Mouse (Mus musculus): ENCODE measurements around the gene Olfr1445. TPM values are rescaled to one million over a fixed set of nuclear protein-coding genes. Genes with fewer than 3 reads are reported as not detected.

Olfr1445 gene
- not detected for total RNA-seq (2021)

GRCm38 (mm10) chr19:12883555-12883954, at the start of gene Olfr1445:
Gene Olfr1445, plus strand, starts transcription at chr19:12883855.
- intact Hi-C loops (cut with DNase I), result no loop called here
- no peak for DNase-seq

GRCm38 (mm10) chr19:12838507-12838906, 45.1 kb upstream of the Olfr1445 start:
- no peak for DNase-seq
- intact Hi-C loops (cut with DNase I), result no loop called here

GRCm38 (mm10) chr19:12846382-12846781, 37.3 kb upstream of the Olfr1445 start, which contains the start of gene Gm5244:
Gene Gm5244, plus strand, starts transcription at chr19:12846682.
- intact Hi-C loops (cut with DNase I), result no loop called here
- DNase-seq, result no peak

- intact Hi-C loops (cut with DNase I), result no loop called here
- no peak for DNase-seq
Measured at GRCm38 (mm10) chr19:12856983-12857382, 26.7 kb upstream of the Olfr1445 start, which contains the start of gene Olfr1444. Gene Olfr1444, plus strand, starts transcription at chr19:12857283.

GRCm38 (mm10) chr19:12893424-12893823, 9.8 kb downstream of the Olfr1445 start, which contains the start of gene Olfr1446:
Gene Olfr1446, minus strand, starts transcription at chr19:12893524.
- no peak for DNase-seq

GRCm38 (mm10) chr19:12903643-12904042, 20.0 kb downstream of the Olfr1445 start, which contains the start of gene Olfr1447:
Gene Olfr1447, minus strand, starts transcription at chr19:12903743.
- DNase-seq, result no peak

More at GRCm38 (mm10) chr19:12893424-12893823, 9.8 kb downstream of the Olfr1445 start, which contains the start of gene Olfr1446:
- intact Hi-C loops (cut with DNase I), result no loop called here

GRCm38 (mm10) chr19:12924319-12924718, 40.7 kb downstream of the Olfr1445 start, which contains the start of gene Olfr1448:
Gene Olfr1448, minus strand, starts transcription at chr19:12924419.
- intact Hi-C loops (cut with DNase I), result no loop called here
- DNase-seq, result no peak

More at GRCm38 (mm10) chr19:12903643-12904042, 20.0 kb downstream of the Olfr1445 start, which contains the start of gene Olfr1447:
- intact Hi-C loops (cut with DNase I), result no loop called here

- DNase-seq, result no peak
- intact Hi-C loops (cut with DNase I), result no loop called here
Measured at GRCm38 (mm10) chr19:12930540-12930939, 46.9 kb downstream of the Olfr1445 start, which contains the start of gene Olfr1449. Gene Olfr1449, plus strand, starts transcription at chr19:12930840.

Other genes with a start within 250 kb of the Olfr1445 start
- gene Olfr1442, start 213.4 kb upstream of the Olfr1445 start, total RNA-seq (2021), result not detected
- gene Olfr1443, start 205.7 kb upstream of the Olfr1445 start, total RNA-seq (2021), result not detected
- gene Keg1, start 188.1 kb upstream of the Olfr1445 start, total RNA-seq (2021), result not detected
- gene Cntf, start 118.2 kb upstream of the Olfr1445 start, total RNA-seq (2021), result 1 to 10 TPM; 1.6 TPM
- gene Zfp91, start 87.7 kb upstream of the Olfr1445 start, total RNA-seq (2021), result 10 to 100 TPM; 78.7 to 80.7 TPM
- gene Lpxn, start 87.7 kb upstream of the Olfr1445 start, total RNA-seq (2021), result 1 to 10 TPM; 1.4 to 1.5 TPM
- not detected for gene Gm5244, start 37.2 kb upstream of the Olfr1445 start, total RNA-seq (2021)
- gene Olfr1444, start 26.6 kb upstream of the Olfr1445 start, total RNA-seq (2021), result not detected
- gene Olfr1446, start 9.7 kb downstream of the Olfr1445 start, total RNA-seq (2021), result not detected
- gene Olfr1447, start 19.9 kb downstream of the Olfr1445 start, total RNA-seq (2021), result not detected
- not detected for gene Olfr1448, start 40.6 kb downstream of the Olfr1445 start, total RNA-seq (2021)
- not detected for gene Olfr1449, start 47.0 kb downstream of the Olfr1445 start, total RNA-seq (2021)
- not detected for gene Olfr1450, start 66.4 kb downstream of the Olfr1445 start, total RNA-seq (2021)
- gene Olfr1451, start 111.2 kb downstream of the Olfr1445 start, total RNA-seq (2021), result not detected
- not detected for gene Olfr1453, start 144.5 kb downstream of the Olfr1445 start, total RNA-seq (2021)
- not detected for gene Olfr1454, start 176.8 kb downstream of the Olfr1445 start, total RNA-seq (2021)
- not detected for gene Olfr1457, start 214.0 kb downstream of the Olfr1445 start, total RNA-seq (2021)
- gene Olfr1458, start 222.9 kb downstream of the Olfr1445 start, total RNA-seq (2021), result not detected